Mouse (Mus musculus) gastrocnemius, adult 2 months (tissue): Measurements from ENCODE around the gene Actg2. TPM values are rescaled to one million over a fixed set of nuclear protein-coding genes. Genes with fewer than 3 reads are reported as not detected.

ENCODE experiments used
- DNase-seq: peaks from one replicate; pipeline ENCODE4 v3.0.0; 2022
- H3K27ac ChIP-seq: fragments of 200-600 bp; 2 replicates; pipeline ENCODE4 v1.8.1; 2022; ENCODE audit warnings: mild to moderate bottlenecking
- H3K4me3 ChIP-seq: fragments of 200-600 bp; 2 replicates; pipeline ENCODE4 v1.8.1; 2022; ENCODE audit warnings: mild to moderate bottlenecking, moderate library complexity
- CTCF ChIP-seq: fragments of 200-600 bp; IDR thresholded peaks from 2 replicates; pipeline ENCODE4 v1.8.1; 2022; ENCODE audit warnings: antibody characterized with exemption, mild to moderate bottlenecking, moderate library complexity
- intact Hi-C: fragments of 180-260 bp; cut with DNase I; formaldehyde crosslinking; loops from one replicate; pipeline ENCODE4 v1.15.1; 2025
- total RNA-seq, 2 experiments: library from RNA; stranded (reverse); gene quantifications; 2 replicates each; pipeline ENCODE4 v1.2.3; 2021

Actg2 gene
- total RNA-seq, 2 experiments from 2014 or later = 0.31 to 0.47 TPM

DNA sequence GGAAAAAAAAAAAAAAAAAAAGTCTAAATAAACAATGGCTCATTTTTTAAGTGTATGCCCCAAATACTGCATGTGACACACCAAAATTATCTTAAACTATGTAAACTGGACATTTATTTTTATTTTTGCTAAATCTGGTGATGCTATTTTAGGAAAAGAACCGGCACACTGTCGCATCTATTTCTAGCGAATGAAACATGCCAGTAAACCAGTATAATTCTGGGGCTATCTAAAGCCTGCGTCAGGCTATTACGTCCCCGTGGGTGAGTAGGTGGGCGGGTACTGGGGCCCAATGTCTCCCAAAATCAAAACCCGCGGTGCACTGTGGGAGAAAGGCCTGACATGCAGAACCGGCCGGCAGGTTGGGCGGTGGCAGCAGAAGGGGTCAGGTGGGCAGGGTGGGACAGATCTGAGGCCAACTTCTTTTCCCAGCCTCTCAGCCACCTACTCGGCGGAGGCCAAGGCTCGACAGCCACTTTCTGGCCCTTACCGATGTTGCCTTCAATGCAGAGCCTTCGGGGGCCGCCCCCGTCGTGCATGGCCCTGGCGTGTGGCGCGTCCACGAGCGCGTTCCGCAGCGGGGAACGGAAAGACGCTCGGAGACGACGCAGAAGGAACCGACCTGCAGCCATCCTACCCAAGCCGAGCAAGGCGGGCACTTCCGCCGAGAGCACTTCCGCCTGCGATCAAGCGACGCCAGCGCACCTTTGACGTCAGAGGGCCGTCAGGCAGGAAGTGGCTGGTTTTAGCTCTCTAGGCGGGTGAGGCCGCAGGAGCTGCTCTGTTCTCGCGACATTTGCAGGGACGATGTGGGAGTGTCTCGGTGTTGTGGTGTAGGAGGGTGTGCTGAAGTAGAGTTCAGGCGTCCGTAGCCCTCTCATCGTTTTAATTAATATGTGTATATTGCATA is 29.6 kb downstream of the Actg2 start, which contains the start of gene Dguok:
Gene Dguok (minus strand): TSS at position 712 of the 910 bp plus-strand sequence.
- intact Hi-C loops = loop anchor here (2.0 to 10.0 kb wide), 2 partner anchors 50 to 402 kb away; partner anchors contain the start of genes Ccdc142, Gm42688 and Mrpl53
- H3K4me3 ChIP-seq = peak within 1 kb of the TSS; percentile 88

DNA sequence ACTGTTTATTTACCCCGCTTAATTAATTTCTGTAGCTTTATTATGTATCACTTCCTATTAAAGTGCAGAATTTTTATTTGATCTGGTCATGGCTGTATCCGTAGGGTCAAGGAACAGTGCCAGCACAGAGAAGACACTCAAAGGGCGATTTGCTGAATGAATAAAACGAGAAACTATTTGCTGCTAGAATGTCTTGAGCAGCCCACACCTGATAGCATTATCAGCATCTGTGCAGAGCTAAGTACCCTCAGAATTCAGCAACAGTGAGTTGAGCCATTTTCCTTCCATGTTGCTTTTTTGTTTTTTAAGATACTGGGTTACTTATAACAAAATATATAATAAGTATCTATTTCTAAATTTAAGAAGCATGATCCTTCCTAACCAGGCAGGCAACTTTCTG is 30.5 kb downstream of the Actg2 start:
- DNase-seq = no peak
- Histone ChIP-seq H3K4me3 (peak overlapping the region; percentile 88), H3K27ac (peak overlapping the region; percentile 99)
- intact Hi-C loops = loop anchor here (10.0 kb wide), 1 partner anchor 401 kb away; the partner anchor contains the start of genes Ccdc142, Gm42688 and Mrpl53
- no peak for TF ChIP-seq CTCF

More for the DNA sequence above, 29.6 kb downstream of the Actg2 start, which contains the start of gene Dguok:
- TF ChIP-seq CTCF = no peak
- H3K27ac ChIP-seq = peak within 1 kb of the TSS; percentile 99
- DNase-seq = peak; percentile 98

- TF ChIP-seq CTCF = no peak
- no peak overlapping the region for H3K4me3 ChIP-seq
- peak overlapping the region; percentile 80 for H3K27ac ChIP-seq
- intact Hi-C loops = loop anchor here (10.0 kb wide), 1 partner anchor 399 kb away; the partner anchor contains the start of genes Ccdc142, Gm42688 and Mrpl53
- no peak for DNase-seq
Measured at GRCm38 (mm10) chr6:83503361-83503760, 32.7 kb downstream of the Actg2 start.

DNA sequence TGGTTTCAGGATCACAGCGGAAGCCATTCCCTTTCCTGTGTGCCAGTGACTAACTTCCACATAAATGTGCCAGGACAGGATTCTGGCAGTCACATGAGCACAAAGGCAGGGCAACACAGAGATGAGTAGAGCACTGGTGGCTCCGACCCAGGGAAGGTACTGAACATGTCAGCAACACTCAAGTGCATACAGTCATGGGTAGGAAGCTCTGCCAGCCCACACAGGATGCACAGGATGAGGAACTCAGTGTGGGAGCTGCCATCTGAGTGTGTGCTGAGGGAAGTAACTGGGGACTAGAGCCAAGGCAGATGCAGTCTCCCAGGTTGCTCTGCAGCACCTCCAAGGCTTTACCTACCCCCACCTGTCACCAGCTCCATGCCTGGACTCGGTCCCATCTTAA is 33.4 kb downstream of the Actg2 start:
- intact Hi-C loops = loop anchor here (10.0 kb wide), 1 partner anchor 398 kb away; the partner anchor contains the start of genes Ccdc142, Gm42688 and Mrpl53
- DNase-seq = no peak

GRCm38 (mm10) chr6:83501524-83502310 is 34.3 kb downstream of the Actg2 start:
- no peak for TF ChIP-seq CTCF
- H3K27ac ChIP-seq = peak overlapping the region; percentile 80
- peak overlapping the region; percentile 11; the same call in 1 of the 2 replicates for H3K4me3 ChIP-seq
- DNase-seq = peak; percentile 54
- intact Hi-C loops = loop anchor here (10.0 kb wide), 1 partner anchor 397 kb away; the partner anchor contains the start of genes Ccdc142, Gm42688 and Mrpl53

More for the DNA sequence above, 33.4 kb downstream of the Actg2 start:
- peak overlapping the region; percentile 80 for H3K27ac ChIP-seq
- H3K4me3 ChIP-seq = peak overlapping the region; percentile 11; the same call in 1 of the 2 replicates
- TF ChIP-seq CTCF = no peak

- TF ChIP-seq CTCF = peak; percentile 61
- intact Hi-C loops = loop anchor here (10.0 kb wide), 1 partner anchor 396 kb away; the partner anchor contains the start of genes Ccdc142, Gm42688 and Mrpl53
- H3K4me3 ChIP-seq = no peak overlapping the region
Measured at GRCm38 (mm10) chr6:83500462-83500861, 35.6 kb downstream of the Actg2 start.

GRCm38 (mm10) chr6:83499078-83499477 is 37.0 kb downstream of the Actg2 start:
- TF ChIP-seq CTCF = no peak
- H3K27ac ChIP-seq = no peak overlapping the region; the same call in 1 of the 2 replicates
- intact Hi-C loops = no loop called here
- no peak for DNase-seq
- no peak overlapping the region for H3K4me3 ChIP-seq

More at GRCm38 (mm10) chr6:83500462-83500861, 35.6 kb downstream of the Actg2 start:
- H3K27ac ChIP-seq = no peak overlapping the region
- DNase-seq = peak; percentile 22

DNA sequence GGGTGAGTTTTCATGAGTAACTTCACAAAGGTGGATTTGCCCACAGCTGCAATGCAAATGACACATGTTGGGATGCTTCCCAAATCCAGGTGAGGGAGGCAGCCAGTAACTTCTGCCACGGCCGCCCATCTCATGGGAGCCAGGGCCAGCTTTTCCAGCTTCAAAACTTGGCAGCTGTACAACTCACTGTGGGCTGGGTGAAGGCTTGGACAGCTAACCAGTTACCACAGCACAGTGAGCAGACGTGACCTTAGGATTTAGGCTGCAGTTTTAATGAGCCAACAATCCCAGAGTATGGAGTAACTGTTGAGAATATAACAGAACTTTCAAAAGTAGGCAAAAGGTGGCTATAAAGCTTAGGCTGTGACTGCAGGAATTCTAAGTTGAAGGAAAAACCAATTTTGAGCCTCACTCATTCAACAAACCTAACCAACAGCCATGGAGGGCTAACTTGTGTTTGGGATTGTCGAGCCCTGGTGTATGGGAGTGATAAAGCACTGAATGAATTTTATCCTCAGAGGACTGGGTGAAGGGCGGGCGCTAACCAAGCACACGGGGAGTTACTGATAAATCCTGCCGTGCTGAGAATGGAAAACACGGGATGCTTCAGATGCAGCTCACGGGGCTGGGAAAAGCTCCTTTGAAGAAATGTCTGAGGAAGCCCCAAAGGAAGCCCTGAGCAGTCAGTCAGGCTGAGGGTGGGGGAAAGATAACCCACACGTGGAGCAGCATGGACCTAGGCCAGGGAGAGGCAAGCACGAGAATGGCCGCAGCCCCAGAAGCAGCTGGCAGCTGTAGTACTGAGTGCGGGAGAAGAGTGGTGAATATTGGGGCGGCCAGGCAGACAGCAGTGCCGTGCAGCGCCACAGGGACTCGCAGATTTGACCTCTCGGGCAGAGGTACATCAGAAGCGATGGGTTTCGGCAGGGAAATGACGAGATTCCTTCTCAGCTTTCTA is 39.0 kb downstream of the Actg2 start:
- TF ChIP-seq CTCF = no peak
- Histone ChIP-seq H3K27ac (peak overlapping the region; percentile 60), H3K4me3 (no peak overlapping the region)
- intact Hi-C loops = no loop called here
- peak; percentile 64 for DNase-seq

- Histone ChIP-seq H3K4me3 (no peak overlapping the region), H3K27ac (peak overlapping the region; percentile 60)
- intact Hi-C loops = no loop called here
- TF ChIP-seq CTCF = no peak
- peak; percentile 78 for DNase-seq
Measured at GRCm38 (mm10) chr6:83496009-83496752, 39.9 kb downstream of the Actg2 start.

- no peak overlapping the region for H3K27ac ChIP-seq
- intact Hi-C loops = no loop called here
- no peak overlapping the region for H3K4me3 ChIP-seq
- no peak for DNase-seq
- no peak for TF ChIP-seq CTCF
Measured at GRCm38 (mm10) chr6:83490622-83491021, 45.4 kb downstream of the Actg2 start.
